Mouse (Mus musculus): ENCODE results near the gene Epha10.

DNA sequence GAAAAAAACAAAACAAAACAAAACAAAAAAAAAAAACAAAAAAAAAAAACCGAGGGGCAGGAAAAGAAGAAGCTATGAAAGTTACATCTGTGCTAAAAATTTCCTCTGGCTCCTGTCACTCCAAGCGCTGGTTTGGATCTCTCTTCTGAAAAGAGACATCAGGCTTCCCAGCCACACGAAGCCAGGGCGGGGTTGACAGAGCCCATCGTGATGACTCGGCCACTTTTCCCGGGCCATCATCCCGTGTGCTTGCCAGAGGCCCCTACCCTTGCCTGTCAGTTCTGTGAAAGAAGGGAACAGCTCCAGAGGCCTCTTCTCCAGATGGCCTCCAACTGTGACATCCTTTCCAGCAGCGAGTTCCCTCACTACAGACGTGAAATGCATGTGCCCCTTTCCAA is 70.3 kb downstream of the Epha10 start:
- TF ChIP-seq CTCF (IDR thresholded peaks at IDR 0.05; ENCODE audit: control insufficient read depth, insufficient read depth, low read length) (no peak), POLR2A (IDR thresholded peaks at IDR 0.05; ENCODE audit: borderline replicate concordance, control insufficient read depth, low read depth, low read length) (no peak)
